9 mouse cellular contexts compared by ENCODE assay signal in genomic region chr5:124528351-124528750, GRCm38 (mm10). TPM values are rescaled to one million over a fixed set of nuclear protein-coding genes. Genes with fewer than 3 reads are reported as not detected.
DNase-seq lines count a peak whose midpoint lies in the region; ATAC-seq and TF ChIP-seq lines count a peak whose summit lies in the region.
"Had no signal": no experiment of that assay in that cellular context is flagged by ENCODE, and none has a peak within 500 bp of the region (broad histone marks: within the 10 kb centered on the region; RNA-seq: fewer than 3 reads in every experiment).

No protein-coding gene starts in this region.

- ATAC-seq in liver, embryonic 11.5 days (replicated peaks; ENCODE audit: low FRiP score), result no peak
- no peak for ATAC-seq in heart, embryonic 16.5 days (replicated peaks; ENCODE audit: extremely low read depth, insufficient read depth, low FRiP score)
- ATAC-seq in intestine, postnatal 0 days, result no peak
- no peak for ATAC-seq in neural tube, embryonic 15.5 days (ENCODE audit: low FRiP score)

- H3K9me3 ChIP-seq in liver, embryonic 11.5 days (ENCODE audit: control insufficient read depth, low read length), result no peaks in the 10 kb centered on the region
- no peaks in the 10 kb centered on the region for H3K9me3 ChIP-seq in heart, embryonic 16.5 days (replicated peaks; ENCODE audit: control insufficient read depth, low read length)
- H3K9me3 ChIP-seq in intestine, postnatal 0 days (ENCODE audit: control insufficient read depth), result no peaks in the 10 kb centered on the region
- no peaks in the 10 kb centered on the region for H3K9me3 ChIP-seq in neural tube, embryonic 15.5 days (replicated peaks)

- 0 out of 2 replicates have a peak overlapping the region, but pooled peaks have one; percentile 35 for H3K4me3 ChIP-seq in liver, embryonic 11.5 days (ENCODE audit: low read depth, low read length)
- peak overlapping the region; percentile 86 for H3K4me3 ChIP-seq in heart, embryonic 16.5 days (ENCODE audit: low read length)
- peak overlapping the region; percentile 80; the same call in 1 of the 2 replicates for H3K4me3 ChIP-seq in intestine, postnatal 0 days (ENCODE audit: low read depth, low read length)
- peak overlapping the region; percentile 84; the same call in 1 of the 2 replicates for H3K4me3 ChIP-seq in neural tube, embryonic 15.5 days (replicated peaks)

- TF ChIP-seq CTCF in intestine, postnatal 0 days (IDR thresholded peaks at IDR 0.05; ENCODE audit: low read depth), result no peak

- H3K27ac ChIP-seq in liver, embryonic 11.5 days (ENCODE audit: low read depth, low read length), result no peak overlapping the region
- H3K27ac ChIP-seq in heart, embryonic 16.5 days (ENCODE audit: low read length), result peak overlapping the region; percentile 92
- H3K27ac ChIP-seq in intestine, postnatal 0 days (ENCODE audit: low read depth, low read length), result no peak overlapping the region
- peak overlapping the region; percentile 34 for H3K27ac ChIP-seq in neural tube, embryonic 15.5 days (replicated peaks)
- H3K27ac ChIP-seq: liver, embryonic 14.5 days had no signal

- DNase-seq in liver, embryonic 11.5 days (ENCODE audit: low spot score), result no peak
- no peak for DNase-seq in liver
- no peak for DNase-seq in frontal cortex, postnatal 25 days (ENCODE audit: low spot score in 2 of 2)
- no peak for DNase-seq in spleen, adult 12 weeks (ENCODE audit: low spot score)

- H3K27me3 ChIP-seq in liver, embryonic 11.5 days (replicated peaks; ENCODE audit: control insufficient read depth, insufficient read depth, low read length), result peaks cover 29% of the 10 kb centered on the region
- no peaks in the 10 kb centered on the region for H3K27me3 ChIP-seq in heart, embryonic 16.5 days (ENCODE audit: control insufficient read depth, insufficient read depth, low read length)
- H3K27me3 ChIP-seq in intestine, postnatal 0 days (replicated peaks; ENCODE audit: control insufficient read depth, insufficient read depth, low read length), result no peaks in the 10 kb centered on the region; the same call in 1 of the 2 replicates
- H3K27me3 ChIP-seq in neural tube, embryonic 15.5 days (replicated peaks), result no peaks in the 10 kb centered on the region
- H3K27me3 ChIP-seq: Patski had no signal

- 0 out of 2 replicates have a peak overlapping the region, but pooled peaks have one; percentile 32 for H3K9ac ChIP-seq in liver, embryonic 11.5 days (ENCODE audit: low read depth, low read length)
- H3K9ac ChIP-seq in heart, embryonic 16.5 days (ENCODE audit: low read length), result peak overlapping the region; percentile 69
- no peak overlapping the region for H3K9ac ChIP-seq in intestine, postnatal 0 days (ENCODE audit: low read depth, low read length)
- H3K9ac ChIP-seq in neural tube, embryonic 15.5 days (replicated peaks), result peak overlapping the region; percentile 45
- H3K9ac ChIP-seq: liver, embryonic 14.5 days had no signal

- no peaks in the 10 kb centered on the region for H3K36me3 ChIP-seq in liver, embryonic 11.5 days (ENCODE audit: control insufficient read depth, insufficient read depth, low read length)
- H3K36me3 ChIP-seq in heart, embryonic 16.5 days (ENCODE audit: control insufficient read depth, insufficient read depth), result peaks cover 2% of the 10 kb centered on the region; the same call in 1 of the 2 replicates
- H3K36me3 ChIP-seq in intestine, postnatal 0 days (ENCODE audit: control insufficient read depth, insufficient read depth), result no peaks in the 10 kb centered on the region
- no peaks in the 10 kb centered on the region for H3K36me3 ChIP-seq in neural tube, embryonic 15.5 days

- 77% methylated on average over 4 of the region's 4 CpGs for WGBS in liver, embryonic 11.5 days
- WGBS in heart, embryonic 16.5 days, result 79% methylated on average over 4 of the region's 4 CpGs
- 64% methylated on average over 4 of the region's 4 CpGs for WGBS in intestine, postnatal 0 days
- WGBS in neural tube, embryonic 15.5 days, result 56% methylated on average over 4 of the region's 4 CpGs

- H3K4me1 ChIP-seq in liver, embryonic 11.5 days (replicated peaks; ENCODE audit: control insufficient read depth, insufficient read depth, low read length), result peaks cover 32% of the 10 kb centered on the region
- H3K4me1 ChIP-seq in heart, embryonic 16.5 days (ENCODE audit: control insufficient read depth, insufficient read depth, low read length), result peaks cover 35% of the 10 kb centered on the region
- H3K4me1 ChIP-seq in intestine, postnatal 0 days (replicated peaks; ENCODE audit: control insufficient read depth, insufficient read depth, low read length), result no peaks in the 10 kb centered on the region
- peaks cover 36% of the 10 kb centered on the region for H3K4me1 ChIP-seq in neural tube, embryonic 15.5 days

- H3K4me2 ChIP-seq in liver, embryonic 11.5 days, result peak overlapping the region; percentile 94
- H3K4me2 ChIP-seq in heart, embryonic 16.5 days (ENCODE audit: low read depth, low read length), result peak overlapping the region; percentile 92
- H3K4me2 ChIP-seq in intestine, postnatal 0 days (replicated peaks; ENCODE audit: low read depth), result peak overlapping the region; percentile 92
- peak overlapping the region; percentile 84 for H3K4me2 ChIP-seq in neural tube, embryonic 15.5 days

RNA-seq across cellular contexts. Expression of gene Rilpl1, which starts 2.8 kb away (rescaled TPM):
- 9.8 and 10.6 TPM in 2 replicates for polyA plus RNA-seq in liver, embryonic 11.5 days (2014; fragmentation: Nextera tagmentation; extraction: Ambion mirVana)
- 27.7 and 28.2 TPM in 2 replicates for polyA plus RNA-seq in heart, embryonic 16.5 days (2015; fragmentation: Nextera tagmentation; extraction: Ambion mirVana)
- polyA plus RNA-seq in intestine, postnatal 0 days (2015; fragmentation: Nextera tagmentation; extraction: Ambion mirVana), result 6.6 and 7.5 TPM in 2 replicates
- 14.3 and 14.6 TPM in 2 replicates for polyA plus RNA-seq in neural tube, embryonic 15.5 days (2015; fragmentation: Nextera tagmentation; extraction: Ambion mirVana)

RNA-seq across cellular contexts. Expression of gene Tmed2, which starts 12.1 kb away (rescaled TPM):
- 521 and 566 TPM in 2 replicates for polyA plus RNA-seq in liver, embryonic 11.5 days (2014; fragmentation: Nextera tagmentation; extraction: Ambion mirVana)
- polyA plus RNA-seq in heart, embryonic 16.5 days (2015; fragmentation: Nextera tagmentation; extraction: Ambion mirVana), result 435 and 443 TPM in 2 replicates
- 398 and 414 TPM in 2 replicates for polyA plus RNA-seq in intestine, postnatal 0 days (2015; fragmentation: Nextera tagmentation; extraction: Ambion mirVana)
- 336 and 384 TPM in 2 replicates for polyA plus RNA-seq in neural tube, embryonic 15.5 days (2015; fragmentation: Nextera tagmentation; extraction: Ambion mirVana)

RNA-seq across cellular contexts. Expression of gene Ddx55, which starts 24.3 kb away (rescaled TPM):
- 18.9 and 19.6 TPM in 2 replicates for polyA plus RNA-seq in liver, embryonic 11.5 days (2014; fragmentation: Nextera tagmentation; extraction: Ambion mirVana)
- 8.4 and 8.7 TPM in 2 replicates for polyA plus RNA-seq in heart, embryonic 16.5 days (2015; fragmentation: Nextera tagmentation; extraction: Ambion mirVana)
- 6.3 and 10.0 TPM in 2 replicates for polyA plus RNA-seq in intestine, postnatal 0 days (2015; fragmentation: Nextera tagmentation; extraction: Ambion mirVana)
- 24.9 and 28.1 TPM in 2 replicates for polyA plus RNA-seq in neural tube, embryonic 15.5 days (2015; fragmentation: Nextera tagmentation; extraction: Ambion mirVana)

RNA-seq across cellular contexts. Expression of gene Snrnp35, which starts 45.4 kb away (rescaled TPM):
- 13.6 and 14.0 TPM in 2 replicates for polyA plus RNA-seq in liver, embryonic 11.5 days (2014; fragmentation: Nextera tagmentation; extraction: Ambion mirVana)
- polyA plus RNA-seq in heart, embryonic 16.5 days (2015; fragmentation: Nextera tagmentation; extraction: Ambion mirVana), result 23.2 and 24.1 TPM in 2 replicates
- polyA plus RNA-seq in intestine, postnatal 0 days (2015; fragmentation: Nextera tagmentation; extraction: Ambion mirVana), result 15.5 and 17.9 TPM in 2 replicates
- 20.7 and 22.2 TPM in 2 replicates for polyA plus RNA-seq in neural tube, embryonic 15.5 days (2015; fragmentation: Nextera tagmentation; extraction: Ambion mirVana)

RNA-seq across cellular contexts. Expression of gene Rilpl2, which starts 50.2 kb away (rescaled TPM):
- polyA plus RNA-seq in liver, embryonic 11.5 days (2014; fragmentation: Nextera tagmentation; extraction: Ambion mirVana), result 18.7 and 19.8 TPM in 2 replicates
- polyA plus RNA-seq in heart, embryonic 16.5 days (2015; fragmentation: Nextera tagmentation; extraction: Ambion mirVana), result 19.2 and 21.3 TPM in 2 replicates
- 48.2 and 49.7 TPM in 2 replicates for polyA plus RNA-seq in intestine, postnatal 0 days (2015; fragmentation: Nextera tagmentation; extraction: Ambion mirVana)
- polyA plus RNA-seq in neural tube, embryonic 15.5 days (2015; fragmentation: Nextera tagmentation; extraction: Ambion mirVana), result 27.5 and 32.0 TPM in 2 replicates

Comparison
In these comparisons a context has a peak if more than half of its experiments do, and no peak if none do; other contexts are left out.
1. H3K27ac ChIP-seq: peak in heart, embryonic 16.5 days (single experiment) and neural tube, embryonic 15.5 days (single experiment); none in liver, embryonic 11.5 days (single experiment) and intestine, postnatal 0 days (single experiment).
2. H3K4me3 ChIP-seq: peak in every context shown above with its lines; median percentile 86 in heart, embryonic 16.5 days; 84 in neural tube, embryonic 15.5 days; 80 in intestine, postnatal 0 days; 35 in liver, embryonic 11.5 days.
3. Peak in every context shown above with its lines, with median percentiles within 50 percentile points of each other: H3K4me2 ChIP-seq.